Mouse (Mus musculus): Measurements from ENCODE around the gene Bhlhe41. TPM values are rescaled to one million over a fixed set of nuclear protein-coding genes. Genes with fewer than 3 reads are reported as not detected.

The Bhlhe41 gene
- polyA plus RNA-seq (2016; fragmentation: Nextera tagmentation; extraction: Ambion mirVana), result 0.23 and 0.26 TPM in 2 replicates

DNA sequence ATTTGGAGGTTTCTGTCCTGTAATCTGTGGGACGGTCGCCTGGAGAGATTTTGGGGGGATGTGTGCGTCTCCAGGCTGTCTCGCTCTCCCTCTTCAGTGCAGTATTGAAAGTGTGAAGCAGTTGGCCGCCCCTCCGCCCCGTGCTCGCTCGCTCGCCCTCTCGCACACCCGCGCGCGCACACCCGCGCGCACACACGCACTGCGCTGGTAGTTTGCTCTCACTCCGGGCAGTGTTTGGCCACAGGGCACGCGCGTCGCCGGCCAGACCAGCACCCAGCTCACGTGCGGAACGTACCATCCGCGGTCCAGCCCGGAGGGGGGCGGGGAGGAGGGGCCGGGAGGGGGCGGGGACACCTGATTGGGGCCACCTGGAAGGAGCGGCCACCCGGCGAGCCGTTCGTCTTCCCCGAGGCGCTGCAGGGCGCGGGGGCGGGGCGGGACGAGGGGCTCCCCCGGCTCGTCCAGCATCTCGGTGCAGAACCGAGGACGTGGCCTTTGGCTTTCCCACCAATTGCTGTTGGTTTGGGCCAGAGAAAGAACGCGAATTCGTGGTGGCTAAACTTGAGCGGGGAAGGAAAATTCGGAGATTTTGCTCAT lies at the start of gene Bhlhe41:
TSS of gene Bhlhe41 (minus strand) at position 270 of the 597 bp plus-strand sequence.
- Histone ChIP-seq H3K27ac (peak within 1 kb of the TSS; percentile 81), H3K27me3 (ENCODE audit: low read depth, poor library complexity, severe bottlenecking) (peaks cover 83% of the 10 kb centered on the region), H3K36me3 (no peaks in the 10 kb centered on the region), H3K9me3 (replicated peaks) (no peaks in the 10 kb centered on the region), H3K4me3 (peak within 1 kb of the TSS; percentile 61), H3K4me1 (peaks cover 51% of the 10 kb centered on the region)
- under 1% methylated on average over 51 of the region's 57 CpGs for WGBS
- peak; percentile 86 for DNase-seq (ENCODE audit: low spot score)

DNA sequence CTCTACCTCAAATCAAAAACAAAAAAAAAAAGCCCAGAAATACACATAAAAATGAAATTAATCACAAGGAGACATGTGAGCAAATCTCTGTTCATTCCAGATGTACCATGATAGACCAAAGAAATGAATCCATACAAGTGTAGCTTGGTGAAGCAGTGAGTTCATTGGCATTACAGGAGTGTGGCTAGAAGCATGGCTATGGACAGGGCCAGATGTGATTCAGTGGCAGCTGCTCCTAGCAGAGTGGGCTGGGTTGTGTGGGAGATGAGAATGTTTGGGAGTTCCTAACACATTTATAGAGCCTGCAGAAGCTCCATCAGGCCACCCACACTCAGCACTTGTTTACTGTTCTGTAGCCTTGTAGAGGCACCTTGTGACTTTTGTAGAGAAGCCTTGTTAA lies 46.9 kb upstream of the Bhlhe41 start:
- Histone ChIP-seq H3K27ac (no peak overlapping the region), H3K27me3 (ENCODE audit: low read depth, poor library complexity, severe bottlenecking) (no peaks in the 10 kb centered on the region), H3K4me3 (no peak overlapping the region), H3K36me3 (no peaks in the 10 kb centered on the region), H3K9me3 (replicated peaks) (no peaks in the 10 kb centered on the region), H3K4me1 (no peaks in the 10 kb centered on the region)
- DNase-seq (ENCODE audit: low spot score), result no peak

DNA sequence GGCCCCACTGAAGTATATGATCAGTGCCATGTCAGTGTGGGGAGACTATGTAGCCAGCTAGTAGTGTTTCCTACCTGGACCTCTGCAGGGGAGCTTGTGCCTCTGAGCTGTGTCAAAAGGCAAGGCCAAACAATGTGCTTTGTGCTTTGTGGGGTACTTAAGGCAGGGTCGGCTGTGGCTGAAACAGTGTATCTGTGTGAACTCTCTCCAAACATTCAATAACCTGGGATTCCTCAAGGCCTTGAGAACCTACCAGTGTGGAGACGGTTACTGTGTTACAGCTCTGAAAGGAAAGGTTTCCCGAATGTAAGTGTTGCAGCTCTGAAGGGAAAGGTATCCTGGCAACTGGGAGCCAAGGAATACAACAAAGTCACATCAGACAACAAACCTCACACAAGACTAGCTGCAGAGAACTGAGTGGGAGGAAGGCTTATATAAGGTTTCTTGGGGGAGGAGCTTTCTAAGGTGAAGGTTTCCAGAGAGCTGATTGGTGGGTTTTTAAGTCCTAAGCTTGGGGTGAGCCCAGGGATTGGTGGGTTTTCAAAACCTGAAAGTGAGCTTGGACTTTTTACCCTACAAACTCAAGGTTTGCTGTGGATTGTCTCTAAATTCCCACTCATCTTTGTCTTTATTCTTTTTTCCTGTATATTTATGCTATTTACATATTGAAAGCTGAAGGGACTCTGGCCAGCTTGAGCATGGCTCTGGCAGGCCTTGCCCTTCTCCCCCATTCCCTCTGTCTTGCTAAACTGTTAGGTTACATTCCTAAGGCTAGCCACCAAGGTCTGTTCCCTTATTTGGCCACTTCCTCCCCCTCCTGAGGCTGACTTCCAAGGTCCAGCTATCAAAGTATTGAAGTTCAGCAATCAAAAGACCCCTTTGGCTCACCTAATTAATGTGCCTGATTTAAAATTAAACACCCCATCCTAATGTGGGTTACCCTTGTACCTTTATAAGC lies 45.4 kb upstream of the Bhlhe41 start:
- no peaks in the 10 kb centered on the region for H3K27me3 ChIP-seq (ENCODE audit: low read depth, poor library complexity, severe bottlenecking)
- H3K9me3 ChIP-seq (replicated peaks), result no peaks in the 10 kb centered on the region
- DNase-seq (ENCODE audit: low spot score), result no peak
- H3K27ac ChIP-seq, result no peak overlapping the region
- 84% methylated on average over 3 of the region's 3 CpGs for WGBS
- no peak overlapping the region for H3K4me3 ChIP-seq
- H3K36me3 ChIP-seq, result no peaks in the 10 kb centered on the region
- H3K4me1 ChIP-seq, result no peaks in the 10 kb centered on the region

DNA sequence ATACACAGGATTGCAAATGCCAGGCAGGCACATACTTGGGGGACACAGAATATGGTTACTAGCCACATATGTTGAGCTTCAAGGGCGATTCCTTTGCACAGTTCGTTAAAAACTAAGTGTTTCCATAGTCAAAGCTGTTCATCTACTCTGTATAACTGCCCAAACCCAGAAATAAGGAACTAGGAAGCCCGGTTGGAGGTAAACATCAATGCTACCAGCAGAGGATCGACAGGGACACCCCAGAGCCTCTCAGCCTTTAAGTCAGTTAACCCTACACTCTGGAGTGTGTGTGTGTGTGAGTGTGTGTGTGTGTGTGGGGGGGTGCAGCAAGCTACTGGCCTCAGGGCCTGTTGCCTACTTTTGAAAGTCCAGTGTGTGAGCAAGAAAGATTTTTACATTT lies 44.6 kb upstream of the Bhlhe41 start:
- WGBS, result 81% methylated on average over 4 of the region's 4 CpGs
- no peak for DNase-seq (ENCODE audit: low spot score)
- no peaks in the 10 kb centered on the region for H3K36me3 ChIP-seq
- no peak overlapping the region for H3K4me3 ChIP-seq
- H3K27me3 ChIP-seq (ENCODE audit: low read depth, poor library complexity, severe bottlenecking), result no peaks in the 10 kb centered on the region
- no peak overlapping the region for H3K27ac ChIP-seq
- no peaks in the 10 kb centered on the region for H3K4me1 ChIP-seq
- H3K9me3 ChIP-seq (replicated peaks), result no peaks in the 10 kb centered on the region

DNA sequence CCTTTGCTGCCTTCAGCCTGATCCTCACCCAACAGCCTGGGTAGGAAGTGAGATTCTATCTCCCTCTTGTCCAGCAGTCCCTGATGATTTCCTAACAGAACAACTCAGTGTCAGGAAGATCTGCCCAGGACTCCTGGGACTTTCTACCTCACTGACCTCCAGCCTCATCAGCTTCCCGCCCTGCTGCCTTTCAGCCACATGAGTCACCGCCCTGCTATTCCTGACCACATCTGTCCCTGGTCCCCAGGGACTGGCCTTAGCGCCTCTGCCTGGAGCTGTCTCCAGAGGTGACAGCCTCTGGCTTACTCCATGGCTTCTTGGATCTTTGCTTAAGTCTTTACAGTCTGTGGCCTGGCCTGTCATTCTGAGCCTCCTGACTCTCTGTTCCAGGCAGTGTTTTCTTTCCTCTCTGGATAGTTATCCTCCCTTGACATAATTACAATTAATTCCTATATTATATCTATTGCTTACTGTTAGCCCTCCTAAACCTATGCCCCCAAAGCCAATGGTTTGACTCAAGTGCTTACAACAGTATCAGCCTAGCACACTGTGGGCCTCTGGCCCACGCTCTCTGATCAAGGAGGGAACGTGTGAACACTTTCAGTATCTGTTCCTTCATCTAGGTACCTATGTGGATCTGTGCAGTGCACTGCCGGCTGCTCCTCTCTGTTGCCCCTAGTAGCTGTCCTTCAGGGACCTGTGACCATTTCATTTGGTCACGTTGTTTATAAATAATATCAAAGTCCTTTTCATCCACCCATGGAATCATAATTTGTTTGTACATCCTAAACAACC lies 40.9 kb upstream of the Bhlhe41 start:
- 66% methylated on average over 7 of the region's 7 CpGs for WGBS
- H3K27ac ChIP-seq, result no peak overlapping the region
- no peak overlapping the region for H3K4me3 ChIP-seq
- H3K9me3 ChIP-seq (replicated peaks), result no peaks in the 10 kb centered on the region
- no peak for DNase-seq (ENCODE audit: low spot score)
- no peaks in the 10 kb centered on the region for H3K27me3 ChIP-seq (ENCODE audit: low read depth, poor library complexity, severe bottlenecking)
- no peaks in the 10 kb centered on the region for H3K4me1 ChIP-seq
- no peaks in the 10 kb centered on the region for H3K36me3 ChIP-seq

DNA sequence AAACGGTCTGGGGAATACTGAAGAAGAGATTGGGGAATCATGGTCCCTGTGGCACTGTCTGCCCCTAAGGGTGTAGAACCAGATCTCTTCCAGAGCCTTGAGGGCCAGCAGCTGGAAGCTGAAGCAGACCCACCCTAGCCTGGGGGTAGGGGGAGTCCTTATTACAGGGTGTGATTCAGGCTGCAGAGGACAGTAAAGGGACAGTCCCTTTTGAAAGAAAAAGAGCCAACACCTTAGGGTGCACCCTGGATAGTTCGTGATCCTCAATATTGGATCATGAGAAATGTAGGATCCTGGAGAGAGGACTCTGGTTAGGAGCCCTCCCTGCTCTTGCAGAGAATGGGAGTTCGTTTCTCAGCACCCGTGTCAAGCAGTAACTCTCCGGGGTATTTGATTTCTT lies 39.3 kb upstream of the Bhlhe41 start:
- no peaks in the 10 kb centered on the region for H3K4me1 ChIP-seq
- no peaks in the 10 kb centered on the region for H3K9me3 ChIP-seq (replicated peaks)
- WGBS, result 87% methylated on average over 5 of the region's 5 CpGs
- no peak overlapping the region for H3K4me3 ChIP-seq
- DNase-seq (ENCODE audit: low spot score), result no peak
- no peaks in the 10 kb centered on the region for H3K36me3 ChIP-seq
- H3K27me3 ChIP-seq (ENCODE audit: low read depth, poor library complexity, severe bottlenecking), result no peaks in the 10 kb centered on the region
- no peak overlapping the region for H3K27ac ChIP-seq

DNA sequence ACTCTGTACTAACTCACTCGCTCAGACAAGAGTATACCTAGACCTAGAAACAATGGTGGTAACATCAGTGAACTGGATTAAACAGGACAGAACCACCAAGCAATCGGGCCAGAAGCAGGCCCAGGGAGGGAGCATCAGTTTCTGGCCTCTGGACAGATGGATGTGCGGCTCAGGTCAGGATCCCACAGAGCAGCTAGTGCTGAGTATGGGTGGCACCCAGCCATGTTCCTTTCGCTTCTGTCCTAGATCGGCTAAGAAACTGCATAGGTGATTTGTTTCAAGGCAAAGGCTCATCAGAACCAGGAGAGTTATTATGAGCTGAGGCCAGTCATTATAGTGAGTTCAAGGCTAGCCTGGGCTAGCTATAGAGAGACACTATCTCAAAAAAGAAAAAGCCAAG lies 38.8 kb upstream of the Bhlhe41 start:
- no peak overlapping the region for H3K4me3 ChIP-seq
- no peaks in the 10 kb centered on the region for H3K9me3 ChIP-seq (replicated peaks)
- H3K36me3 ChIP-seq, result no peaks in the 10 kb centered on the region
- no peak for DNase-seq (ENCODE audit: low spot score)
- H3K27me3 ChIP-seq (ENCODE audit: low read depth, poor library complexity, severe bottlenecking), result no peaks in the 10 kb centered on the region
- H3K4me1 ChIP-seq, result no peaks in the 10 kb centered on the region
- 94% methylated on average over 5 of the region's 5 CpGs for WGBS
- H3K27ac ChIP-seq, result no peak overlapping the region

DNA sequence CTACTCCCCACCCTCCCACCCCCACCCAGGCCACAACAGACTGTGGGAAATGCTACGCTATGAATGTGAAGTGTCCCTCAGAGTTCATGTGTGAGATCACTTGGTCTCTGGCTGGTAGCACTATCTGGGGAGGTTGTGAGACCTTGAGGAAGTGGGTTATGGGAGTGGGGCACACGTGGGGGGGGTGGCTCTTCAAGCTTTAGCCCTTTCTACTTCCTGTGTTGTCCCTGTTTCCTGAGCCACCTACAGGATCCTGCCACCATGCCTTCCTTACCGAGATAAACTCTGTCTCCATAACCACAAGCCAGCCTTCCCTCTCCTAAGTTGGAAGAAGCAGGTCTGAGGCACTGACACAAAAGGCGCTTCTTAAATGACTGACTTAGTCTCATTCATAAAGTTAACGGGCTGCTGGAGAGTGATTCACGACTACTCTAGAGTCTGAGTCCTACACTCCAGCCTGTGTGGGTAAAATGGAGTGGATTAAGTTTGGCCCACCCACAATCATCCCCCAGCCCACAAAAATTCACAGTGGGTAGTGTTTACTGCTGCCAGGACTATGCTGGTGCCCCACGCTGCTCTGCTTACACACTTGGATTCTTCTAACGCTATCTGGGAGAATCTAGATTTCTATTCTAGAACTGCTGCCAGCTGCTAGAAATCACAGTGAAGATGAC lies 29.4 kb upstream of the Bhlhe41 start:
- DNase-seq (ENCODE audit: low spot score), result no peak
- no peaks in the 10 kb centered on the region for H3K27me3 ChIP-seq (ENCODE audit: low read depth, poor library complexity, severe bottlenecking)

DNA sequence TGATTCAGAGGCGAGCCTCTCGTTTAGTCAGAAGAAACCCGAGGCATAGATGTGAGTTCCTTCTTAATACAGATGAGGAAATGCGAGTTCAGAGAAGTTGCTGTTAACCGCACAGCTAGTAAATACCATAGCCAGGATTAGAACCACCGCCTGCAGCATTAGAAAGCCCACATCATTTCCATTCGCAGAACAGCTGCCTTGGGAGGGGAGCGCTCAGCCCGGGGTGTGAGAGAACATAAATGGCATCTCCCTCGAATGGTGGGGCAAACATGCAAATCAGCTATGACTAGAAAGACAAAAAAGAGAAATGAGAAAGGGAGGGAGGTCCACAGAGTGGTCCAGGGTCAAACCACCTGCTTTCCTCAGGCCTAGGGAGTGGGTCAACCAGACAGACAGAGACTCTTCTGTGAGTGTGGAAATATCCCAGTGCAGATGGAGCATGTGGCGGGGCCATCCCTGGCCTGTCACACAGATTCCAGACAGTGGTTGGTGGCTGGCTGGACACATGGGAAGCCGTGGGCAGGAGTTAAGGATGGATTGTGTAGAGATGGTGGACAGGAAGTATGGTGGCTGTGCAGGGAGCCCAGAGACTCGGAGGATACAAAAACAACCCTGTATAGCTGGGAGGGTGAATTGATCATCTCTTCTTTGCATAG lies 28.1 kb upstream of the Bhlhe41 start:
- no peaks in the 10 kb centered on the region for H3K36me3 ChIP-seq
- no peaks in the 10 kb centered on the region for H3K27me3 ChIP-seq (ENCODE audit: low read depth, poor library complexity, severe bottlenecking)
- H3K27ac ChIP-seq, result no peak overlapping the region
- DNase-seq (ENCODE audit: low spot score), result no peak
- H3K9me3 ChIP-seq (replicated peaks), result no peaks in the 10 kb centered on the region
- 85% methylated on average over 13 of the region's 13 CpGs for whole genome bisulfite sequencing
- H3K4me3 ChIP-seq, result no peak overlapping the region
- H3K4me1 ChIP-seq, result peaks cover 7% of the 10 kb centered on the region; the same call in 1 of the 2 replicates

More for the DNA sequence above, 29.4 kb upstream of the Bhlhe41 start:
- WGBS, result 79% methylated on average over 8 of the region's 8 CpGs
- no peaks in the 10 kb centered on the region for H3K36me3 ChIP-seq
- H3K4me1 ChIP-seq, result peaks cover 7% of the 10 kb centered on the region; the same call in 1 of the 2 replicates
- no peak overlapping the region for H3K4me3 ChIP-seq
- no peak overlapping the region for H3K27ac ChIP-seq
- H3K9me3 ChIP-seq (replicated peaks), result no peaks in the 10 kb centered on the region

DNA sequence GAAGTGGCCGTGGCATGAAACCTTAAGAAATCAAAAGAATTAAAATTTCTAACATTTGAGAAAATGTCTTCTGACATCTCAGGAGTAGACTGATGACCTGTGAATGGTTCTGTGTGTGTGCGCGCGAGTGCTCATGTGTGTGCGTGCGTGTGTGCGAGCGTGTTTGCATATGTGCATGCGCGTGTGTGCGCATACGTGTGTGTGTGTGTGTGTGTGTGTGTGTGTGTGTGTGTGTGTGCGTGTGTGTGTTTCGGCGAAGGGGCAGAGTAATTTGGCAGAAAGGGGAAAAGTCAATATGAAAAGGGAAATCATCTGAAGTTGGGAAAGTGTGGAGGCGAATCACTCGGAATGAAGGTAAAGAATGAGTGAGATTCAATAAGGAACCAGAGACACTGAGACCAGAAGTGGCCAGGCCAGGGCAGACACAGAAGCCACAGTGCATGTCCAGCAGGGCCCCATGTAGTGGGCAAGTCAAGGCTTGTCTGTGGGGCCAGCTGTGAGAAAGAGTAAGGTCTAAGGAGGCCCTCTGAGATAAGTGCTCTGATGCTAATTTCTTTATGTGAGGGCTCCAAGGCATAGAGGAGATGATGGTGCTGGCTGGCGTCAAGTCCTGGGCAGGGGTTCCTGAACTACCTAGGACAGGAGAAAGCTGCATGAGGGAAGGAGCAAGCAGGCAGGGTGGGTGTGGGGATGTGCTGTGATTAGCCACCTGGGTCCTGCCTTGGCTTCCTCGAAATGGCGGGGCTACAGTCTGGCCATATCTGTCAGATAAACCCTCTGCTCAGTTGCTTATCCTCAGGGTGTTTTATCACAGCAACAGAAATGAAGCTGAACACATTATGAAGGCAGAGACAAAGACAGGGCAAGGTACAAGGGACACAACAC lies 27.3 kb upstream of the Bhlhe41 start:
- WGBS, result 92% methylated on average over 20 of the region's 20 CpGs

DNA sequence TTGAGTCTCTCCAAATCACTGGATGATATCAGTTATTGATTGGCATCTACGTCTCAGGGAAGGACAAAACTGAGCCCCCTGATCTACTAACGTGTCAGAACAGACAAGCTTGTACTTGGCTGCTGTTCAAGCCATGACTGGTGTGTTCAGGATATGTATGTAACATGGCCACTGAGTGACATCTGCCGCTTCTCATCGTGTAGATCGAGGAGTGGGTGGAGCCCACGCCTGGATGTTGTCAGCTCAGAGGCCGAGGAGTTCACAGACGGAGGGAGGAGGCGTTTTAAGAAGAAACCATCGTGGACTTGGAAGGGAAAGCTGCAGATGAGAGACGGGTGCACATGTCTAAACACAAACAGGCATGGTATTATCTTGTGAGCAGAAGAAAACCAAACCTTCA lies 26.6 kb upstream of the Bhlhe41 start:
- Histone ChIP-seq H3K4me3 (no peak overlapping the region), H3K27ac (no peak overlapping the region), H3K27me3 (ENCODE audit: low read depth, poor library complexity, severe bottlenecking) (no peaks in the 10 kb centered on the region), H3K4me1 (peaks cover 7% of the 10 kb centered on the region; the same call in 1 of the 2 replicates), H3K36me3 (no peaks in the 10 kb centered on the region), H3K9me3 (replicated peaks) (no peaks in the 10 kb centered on the region)
- 87% methylated on average over 11 of the region's 11 CpGs for WGBS
- DNase-seq (ENCODE audit: low spot score), result no peak

More for the DNA sequence above, 27.3 kb upstream of the Bhlhe41 start:
- Histone ChIP-seq H3K27me3 (ENCODE audit: low read depth, poor library complexity, severe bottlenecking) (no peaks in the 10 kb centered on the region), H3K9me3 (replicated peaks) (no peaks in the 10 kb centered on the region), H3K27ac (no peak overlapping the region), H3K4me1 (peaks cover 7% of the 10 kb centered on the region; the same call in 1 of the 2 replicates), H3K36me3 (no peaks in the 10 kb centered on the region), H3K4me3 (no peak overlapping the region)
- no peak for DNase-seq (ENCODE audit: low spot score)

Measured in limb, embryonic 10.5 days (tissue).